Mouse (Mus musculus) myocyte (in vitro differentiated cells): Measurements from ENCODE around the gene Slc37a1.

Experiments
- CEBPB ChIP-seq: IDR thresholded peaks from 2 replicates; pipeline ENCODE4 v1.6.1; 2011; ENCODE audit warnings: mild to moderate bottlenecking, moderate library complexity; ENCODE audit not compliant: poor library complexity, insufficient read depth, severe bottlenecking
- POLR2A ChIP-seq: IDR thresholded peaks from one replicate; pipeline ENCODE4 v1.6.1; 2011; ENCODE audit warnings: low read depth, mild to moderate bottlenecking, control low read depth, moderate library complexity; ENCODE audit not compliant: insufficient read length
- USF1 ChIP-seq: IDR thresholded peaks from one replicate; pipeline ENCODE4 v1.6.1; 2011; ENCODE audit warnings: low read depth, mild to moderate bottlenecking, control low read depth, moderate library complexity

DNA sequence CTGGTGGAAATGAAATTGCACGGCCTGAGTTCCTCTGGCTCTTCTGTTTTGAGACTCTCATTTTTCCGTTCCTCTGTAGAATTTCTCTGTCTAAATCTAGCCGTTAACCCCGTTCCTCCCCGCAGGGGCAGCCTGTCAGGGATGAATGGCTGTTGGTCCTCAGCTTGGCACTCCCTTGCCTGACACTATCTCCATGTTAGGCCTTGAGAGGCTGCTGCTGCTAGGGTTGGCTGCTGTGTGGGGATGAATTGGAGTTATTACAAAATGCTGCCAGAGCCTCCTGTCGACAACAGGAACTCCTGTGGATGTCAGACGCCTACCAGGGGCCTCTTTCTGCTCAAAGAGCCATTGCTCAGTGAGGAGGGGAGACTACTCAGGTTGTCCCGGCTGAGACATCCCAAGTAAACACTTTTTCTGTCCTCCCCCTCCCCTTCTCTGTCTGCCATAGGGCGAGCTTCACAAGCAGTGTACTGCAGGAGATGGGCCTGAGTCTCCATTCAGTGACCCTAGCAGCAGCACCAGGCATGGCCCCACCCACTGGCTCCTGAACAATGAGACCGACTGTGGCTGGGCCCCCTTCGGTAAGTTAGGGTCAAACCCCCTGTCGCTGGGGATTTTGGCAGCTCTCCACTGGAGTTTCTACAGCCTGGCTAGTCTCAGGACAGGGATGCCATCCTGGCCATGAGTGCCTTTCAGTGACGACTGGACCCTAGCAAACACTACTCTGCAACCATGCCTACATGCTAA, 28.6 kb downstream of the Slc37a1 start:
- TF ChIP-seq POLR2A (no peak), USF1 (no peak), CEBPB (no peak)
